Mouse (Mus musculus): ENCODE measurements around the gene Ccr6. TPM values are rescaled to one million over a fixed set of nuclear protein-coding genes. Genes with fewer than 3 reads are reported as not detected.

The Ccr6 gene
- polyA plus RNA-seq, 1 experiment from 2014 or later = not detected

DNA sequence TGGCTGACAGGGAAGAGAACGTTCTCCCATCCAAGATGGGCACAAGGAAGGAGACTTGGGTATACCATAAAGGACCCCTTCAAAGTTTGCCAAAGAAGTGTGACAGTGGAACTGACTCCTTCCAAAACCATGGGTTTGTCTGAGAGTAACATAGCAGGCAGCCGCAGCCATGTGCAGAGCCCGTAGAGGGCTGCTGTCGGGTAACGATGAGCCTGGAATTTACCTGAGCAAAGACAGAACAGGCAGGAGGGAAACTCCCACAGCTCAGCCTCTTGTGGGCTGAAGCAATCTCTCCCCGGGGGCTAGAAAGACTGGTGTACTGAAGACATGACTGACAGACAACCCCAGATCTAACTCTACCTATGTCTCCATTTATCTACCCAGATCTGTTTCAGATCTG, 24.4 kb upstream of the Ccr6 start:
- H3K36me3 ChIP-seq = no peaks in the 10 kb centered on the region
- peaks cover 13% of the 10 kb centered on the region; the same call in 1 of the 2 replicates for H3K27me3 ChIP-seq (replicated peaks)
- H3K9ac ChIP-seq = no peak overlapping the region
- H3K4me2 ChIP-seq = no peak overlapping the region
- no peaks in the 10 kb centered on the region for H3K4me1 ChIP-seq
- no peak overlapping the region for H3K27ac ChIP-seq
- H3K4me3 ChIP-seq = no peak overlapping the region
- ATAC-seq = no peak
- no peaks in the 10 kb centered on the region for H3K9me3 ChIP-seq (replicated peaks)
- 71% methylated on average over 6 of the region's 6 CpGs for WGBS (ENCODE audit: insufficient replicate concordance)

DNA sequence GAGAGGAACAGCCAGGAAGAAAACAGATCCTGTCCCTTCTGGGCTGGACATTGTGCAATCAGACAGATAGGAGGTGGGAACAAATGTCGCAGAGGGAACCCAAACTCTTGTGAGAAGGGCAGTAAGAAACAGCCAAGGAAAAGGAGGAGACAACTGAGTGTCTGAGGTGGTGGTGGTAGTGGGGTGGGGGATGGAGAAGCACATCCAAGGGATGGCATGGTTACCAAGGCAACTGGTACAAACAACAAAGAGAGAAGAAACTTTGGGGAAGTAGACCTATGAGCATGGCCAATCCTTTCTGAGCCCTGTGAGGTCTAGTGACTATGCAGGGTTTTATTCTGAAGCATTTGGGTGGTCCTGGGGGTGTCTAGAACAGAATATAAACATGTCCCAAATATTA, 21.5 kb upstream of the Ccr6 start:
- no peak overlapping the region for H3K4me2 ChIP-seq
- WGBS (ENCODE audit: insufficient replicate concordance) = 39% methylated on average over 1 of the region's 1 CpGs
- H3K4me1 ChIP-seq = no peaks in the 10 kb centered on the region
- H3K9me3 ChIP-seq (replicated peaks) = no peaks in the 10 kb centered on the region
- H3K36me3 ChIP-seq = no peaks in the 10 kb centered on the region
- H3K27me3 ChIP-seq (replicated peaks) = peaks cover 13% of the 10 kb centered on the region; the same call in 1 of the 2 replicates
- no peak overlapping the region for H3K4me3 ChIP-seq
- no peak overlapping the region for H3K9ac ChIP-seq
- H3K27ac ChIP-seq = no peak overlapping the region
- no peak for ATAC-seq

DNA sequence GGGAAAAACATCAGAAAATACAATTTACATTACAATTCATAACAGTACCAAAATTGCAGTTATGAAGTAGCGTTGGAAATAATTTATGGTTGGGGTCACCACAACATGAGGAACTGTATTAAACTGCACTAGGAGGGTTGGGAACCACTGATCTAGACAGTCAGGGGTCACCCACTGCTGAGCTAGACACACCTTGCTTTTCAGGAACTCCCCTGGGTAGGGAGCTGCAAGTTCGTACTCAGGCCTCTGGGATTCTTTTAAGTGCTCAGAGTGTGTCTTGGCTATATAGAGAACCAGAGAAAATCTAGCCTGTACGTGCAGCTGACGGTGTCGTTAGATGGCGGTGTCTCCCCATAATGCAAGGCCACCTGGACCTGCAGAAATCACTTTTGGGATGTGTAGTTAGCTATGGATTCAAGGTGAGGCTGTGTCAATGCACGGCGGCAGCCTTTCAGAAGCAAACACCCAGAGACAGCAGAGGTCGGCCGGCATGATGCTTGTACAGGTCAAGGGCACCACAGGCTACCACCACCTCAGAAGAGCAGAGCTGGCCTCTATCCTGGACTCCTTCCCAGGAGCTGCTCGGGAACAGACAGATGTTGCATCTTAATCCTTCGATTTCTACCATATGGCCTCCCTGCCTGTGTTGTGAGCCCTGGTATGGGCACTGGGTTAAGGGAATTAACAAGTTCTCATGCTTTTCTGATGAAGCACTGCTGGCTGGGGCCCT, 20.7 kb upstream of the Ccr6 start:
- no peak overlapping the region for H3K9ac ChIP-seq
- H3K4me1 ChIP-seq = no peaks in the 10 kb centered on the region
- H3K9me3 ChIP-seq (replicated peaks) = no peaks in the 10 kb centered on the region
- no peak overlapping the region for H3K4me3 ChIP-seq
- ATAC-seq = no peak
- H3K27ac ChIP-seq = no peak overlapping the region
- peaks cover 13% of the 10 kb centered on the region; the same call in 1 of the 2 replicates for H3K27me3 ChIP-seq (replicated peaks)
- 73% methylated on average over 12 of the region's 12 CpGs for WGBS (ENCODE audit: insufficient replicate concordance)
- no peak overlapping the region for H3K4me2 ChIP-seq
- no peaks in the 10 kb centered on the region for H3K36me3 ChIP-seq

DNA sequence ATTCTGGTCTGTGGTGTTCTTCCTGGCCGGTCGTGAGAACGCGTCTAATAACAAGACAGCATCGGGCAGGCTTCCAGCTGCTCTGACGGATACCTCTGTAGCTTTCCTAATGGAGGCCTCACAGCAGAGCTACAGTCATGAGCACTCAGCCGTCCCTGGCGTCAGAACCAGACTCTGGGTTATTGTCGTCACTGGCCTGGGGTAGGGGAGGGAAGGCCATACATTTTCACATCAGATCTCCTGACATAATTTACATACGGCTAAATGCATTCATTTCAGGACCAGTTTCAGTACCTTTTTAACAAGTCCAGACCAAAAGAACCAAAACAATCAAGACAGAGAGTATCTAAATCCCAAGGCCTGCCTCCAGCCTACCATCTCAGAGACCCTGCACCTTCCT, 12.6 kb upstream of the Ccr6 start:
- Histone ChIP-seq H3K4me3 (no peak overlapping the region), H3K27me3 (replicated peaks) (no peaks in the 10 kb centered on the region), H3K9ac (no peak overlapping the region), H3K9me3 (replicated peaks) (no peaks in the 10 kb centered on the region), H3K36me3 (no peaks in the 10 kb centered on the region), H3K27ac (no peak overlapping the region), H3K4me1 (no peaks in the 10 kb centered on the region), H3K4me2 (no peak overlapping the region)
- ATAC-seq = no peak
- WGBS (ENCODE audit: insufficient replicate concordance) = 80% methylated on average over 10 of the region's 10 CpGs

- H3K4me1 ChIP-seq = no peaks in the 10 kb centered on the region
- no peaks in the 10 kb centered on the region for H3K36me3 ChIP-seq
- no peaks in the 10 kb centered on the region for H3K9me3 ChIP-seq (replicated peaks)
- H3K4me2 ChIP-seq = no peak overlapping the region
- no peak overlapping the region for H3K27ac ChIP-seq
- H3K27me3 ChIP-seq (replicated peaks) = 0 out of 2 replicates have a peak, but pooled peaks cover 3% of the 10 kb centered on the region
- 57% methylated on average over 1 of the region's 1 CpGs for WGBS (ENCODE audit: insufficient replicate concordance)
- H3K4me3 ChIP-seq = no peak overlapping the region
- H3K9ac ChIP-seq = no peak overlapping the region
- ATAC-seq = no peak
These were observed 11.8 kb upstream of the Ccr6 start for GRCm38 (mm10) chr17:8224072-8224471.

- Histone ChIP-seq H3K27ac (no peak overlapping the region), H3K4me1 (no peaks in the 10 kb centered on the region), H3K27me3 (replicated peaks) (0 out of 2 replicates have a peak, but pooled peaks cover 3% of the 10 kb centered on the region), H3K4me2 (no peak overlapping the region), H3K36me3 (no peaks in the 10 kb centered on the region), H3K9me3 (replicated peaks) (no peaks in the 10 kb centered on the region), H3K9ac (no peak overlapping the region), H3K4me3 (no peak overlapping the region)
- WGBS (ENCODE audit: insufficient replicate concordance) = 81% methylated on average over 2 of the region's 2 CpGs
- no peak for ATAC-seq
These were observed 10.7 kb upstream of the Ccr6 start for GRCm38 (mm10) chr17:8225166-8225565.

- ATAC-seq = no peak
- no peak overlapping the region for H3K4me3 ChIP-seq
- WGBS (ENCODE audit: insufficient replicate concordance) = 62% methylated on average over 4 of the region's 4 CpGs
- 0 out of 2 replicates have a peak, but pooled peaks cover 3% of the 10 kb centered on the region for H3K27me3 ChIP-seq (replicated peaks)
- no peak overlapping the region for H3K27ac ChIP-seq
- H3K9me3 ChIP-seq (replicated peaks) = no peaks in the 10 kb centered on the region
- H3K4me2 ChIP-seq = no peak overlapping the region
- no peaks in the 10 kb centered on the region for H3K4me1 ChIP-seq
- no peaks in the 10 kb centered on the region for H3K36me3 ChIP-seq
- no peak overlapping the region for H3K9ac ChIP-seq
These were observed 10.1 kb upstream of the Ccr6 start for GRCm38 (mm10) chr17:8225746-8226145.

GRCm38 (mm10) chr17:8228622-8229021, 7.2 kb upstream of the Ccr6 start:
- no peaks in the 10 kb centered on the region for H3K4me1 ChIP-seq
- H3K27ac ChIP-seq = no peak overlapping the region
- no peak overlapping the region for H3K4me2 ChIP-seq
- no peak overlapping the region for H3K9ac ChIP-seq
- no peak for ATAC-seq
- no peaks in the 10 kb centered on the region for H3K36me3 ChIP-seq
- H3K9me3 ChIP-seq (replicated peaks) = no peaks in the 10 kb centered on the region
- H3K4me3 ChIP-seq = no peak overlapping the region
- 0 out of 2 replicates have a peak, but pooled peaks cover 3% of the 10 kb centered on the region for H3K27me3 ChIP-seq (replicated peaks)
- WGBS (ENCODE audit: insufficient replicate concordance) = 42% methylated on average over 9 of the region's 9 CpGs

- no peaks in the 10 kb centered on the region for H3K4me1 ChIP-seq
- H3K36me3 ChIP-seq = no peaks in the 10 kb centered on the region
- peaks cover 3% of the 10 kb centered on the region; the same call in 1 of the 2 replicates for H3K27me3 ChIP-seq (replicated peaks)
- H3K9me3 ChIP-seq (replicated peaks) = no peaks in the 10 kb centered on the region
- no peak overlapping the region for H3K4me2 ChIP-seq
- no peak overlapping the region for H3K4me3 ChIP-seq
- H3K27ac ChIP-seq = no peak overlapping the region
- 68% methylated on average over 3 of the region's 3 CpGs for WGBS (ENCODE audit: insufficient replicate concordance)
- no peak for ATAC-seq
- no peak overlapping the region for H3K9ac ChIP-seq
These were observed 6.2 kb upstream of the Ccr6 start for GRCm38 (mm10) chr17:8229607-8230006.

DNA sequence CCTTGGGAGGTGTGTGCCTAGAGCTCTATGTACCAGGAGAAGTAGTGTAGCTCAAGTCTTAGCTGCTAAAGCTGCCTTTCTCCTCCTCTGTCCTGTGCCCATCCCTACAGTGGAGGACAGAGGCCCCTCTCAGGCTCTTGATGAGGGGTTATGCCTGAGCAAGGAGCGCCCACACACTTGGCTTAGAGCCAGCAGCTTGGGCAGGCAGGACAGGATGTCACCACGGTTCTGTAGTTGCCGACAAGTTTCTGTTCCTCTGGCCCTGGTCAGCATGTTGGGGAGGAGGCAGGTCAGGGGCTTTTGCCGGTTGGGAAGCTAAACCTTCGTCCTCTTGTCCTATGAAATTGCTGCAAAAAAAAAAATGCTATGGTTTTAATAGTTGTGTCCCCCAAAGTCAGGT, 3.8 kb upstream of the Ccr6 start:
- ATAC-seq = no peak
- H3K36me3 ChIP-seq = no peaks in the 10 kb centered on the region
- 46% methylated on average over 5 of the region's 5 CpGs for WGBS (ENCODE audit: insufficient replicate concordance)
- H3K4me3 ChIP-seq = no peak overlapping the region
- H3K4me1 ChIP-seq = no peaks in the 10 kb centered on the region
- peaks cover 3% of the 10 kb centered on the region; the same call in 1 of the 2 replicates for H3K27me3 ChIP-seq (replicated peaks)
- no peak overlapping the region for H3K27ac ChIP-seq
- H3K9ac ChIP-seq = no peak overlapping the region
- H3K9me3 ChIP-seq (replicated peaks) = no peaks in the 10 kb centered on the region
- no peak overlapping the region for H3K4me2 ChIP-seq

- H3K27me3 ChIP-seq (replicated peaks) = peaks cover under 1% of the 10 kb centered on the region; the same call in 1 of the 2 replicates
- no peak for ATAC-seq
- H3K9me3 ChIP-seq (replicated peaks) = no peaks in the 10 kb centered on the region
- H3K36me3 ChIP-seq = no peaks in the 10 kb centered on the region
- no peaks in the 10 kb centered on the region for H3K4me1 ChIP-seq
- no peak overlapping the region for H3K4me2 ChIP-seq
- no peak overlapping the region for H3K9ac ChIP-seq
- 50% methylated on average over 15 of the region's 15 CpGs for WGBS (ENCODE audit: insufficient replicate concordance)
- H3K27ac ChIP-seq = no peak overlapping the region
- H3K4me3 ChIP-seq = no peak overlapping the region
These were observed 2.1 kb upstream of the Ccr6 start for GRCm38 (mm10) chr17:8233618-8234214.

GRCm38 (mm10) chr17:8234537-8234936, 1.3 kb upstream of the Ccr6 start:
- no peaks in the 10 kb centered on the region; the same call in 1 of the 2 replicates for H3K27me3 ChIP-seq (replicated peaks)
- H3K4me3 ChIP-seq = no peak overlapping the region
- no peak for ATAC-seq
- no peak overlapping the region for H3K27ac ChIP-seq
- H3K9ac ChIP-seq = no peak overlapping the region
- H3K9me3 ChIP-seq (replicated peaks) = no peaks in the 10 kb centered on the region
- H3K4me1 ChIP-seq = no peaks in the 10 kb centered on the region
- no peaks in the 10 kb centered on the region for H3K36me3 ChIP-seq
- 65% methylated on average over 4 of the region's 4 CpGs for WGBS (ENCODE audit: insufficient replicate concordance)
- no peak overlapping the region for H3K4me2 ChIP-seq
